Mouse (Mus musculus): ENCODE measurements around the gene Gsk3a. TPM values are rescaled to one million over a fixed set of nuclear protein-coding genes. Genes with fewer than 3 reads are reported as not detected.

The Gsk3a gene
- polyA plus RNA-seq, 1 experiment: 87.3 TPM

GRCm38 (mm10) chr7:25178317-25178716, 59.3 kb downstream of the Gsk3a start:
- no peak for TF ChIP-seq USF1 (IDR thresholded peaks at IDR 0.05; ENCODE audit: low read depth)
- no peak for TF ChIP-seq MYOG (IDR thresholded peaks at IDR 0.05; ENCODE audit: control insufficient read depth, extremely low read depth, insufficient read length)
- TF ChIP-seq MAX (IDR thresholded peaks at IDR 0.05): no peak
- no peak for TF ChIP-seq CEBPB (IDR thresholded peaks at IDR 0.05; ENCODE audit: low read depth)
- TF ChIP-seq FOSL1 (IDR thresholded peaks at IDR 0.05; ENCODE audit: insufficient read depth, low read length, poor library complexity, severe bottlenecking): no peak
- TF ChIP-seq MYOD1 (IDR thresholded peaks at IDR 0.05; ENCODE audit: control insufficient read depth, insufficient read length, low read depth): no peak
- TF ChIP-seq CTCF (IDR thresholded peaks at IDR 0.05; ENCODE audit: control insufficient read depth, insufficient read depth, insufficient read length): no peak
- Histone ChIP-seq H3K79me2 (ENCODE audit: control insufficient read depth, insufficient read depth) (no peaks in the 10 kb centered on the region), H3K79me3 (ENCODE audit: low read depth) (no peaks in the 10 kb centered on the region), H3K27me3 (ENCODE audit: control insufficient read depth, insufficient read depth, insufficient read length) (peaks cover 78% of the 10 kb centered on the region), H3K4me3 (ENCODE audit: insufficient read depth, poor library complexity, severe bottlenecking) (no peak overlapping the region), H3ac (ENCODE audit: control insufficient read depth, insufficient read length, low read depth) (no peak overlapping the region), H3K36me3 (ENCODE audit: control insufficient read depth, insufficient read depth) (no peaks in the 10 kb centered on the region)

Small RNAs within 50 kb of the gene (microRNA-seq; reads per million reads assigned to microRNA genes)
- gene Mir7048 (ENCODE audit: borderline microRNAs expressed): not detected

Other genes starting within 250 kb of the Gsk3a start
- gene Atp1a3, start 231.9 kb downstream of the Gsk3a start, polyA plus RNA-seq (2012; fragmentation: generic; extraction: Trizol): 0.22 TPM
- gene Grik5, start 165.5 kb downstream of the Gsk3a start, polyA plus RNA-seq (2012; fragmentation: generic; extraction: Trizol): 9.8 TPM
- 15.5 TPM for gene Zfp574, start 165.3 kb downstream of the Gsk3a start, polyA plus RNA-seq (2012; fragmentation: generic; extraction: Trizol)
- gene Pou2f2, start 58.1 kb downstream of the Gsk3a start, polyA plus RNA-seq (2012; fragmentation: generic; extraction: Trizol): 0.02 TPM
- 5.3 TPM for gene Dedd2, start 17.2 kb downstream of the Gsk3a start, polyA plus RNA-seq (2012; fragmentation: generic; extraction: Trizol)
- 5.4 TPM for gene Zfp526, start 16.4 kb downstream of the Gsk3a start, polyA plus RNA-seq (2012; fragmentation: generic; extraction: Trizol)
- 61.8 TPM for gene Erf, start 12.9 kb upstream of the Gsk3a start, polyA plus RNA-seq (2012; fragmentation: generic; extraction: Trizol)
- gene Cic, start 29.9 kb upstream of the Gsk3a start, polyA plus RNA-seq (2012; fragmentation: generic; extraction: Trizol): 79.5 TPM
- 90.8 TPM for gene Pafah1b3, start 60.1 kb upstream of the Gsk3a start, polyA plus RNA-seq (2012; fragmentation: generic; extraction: Trizol)
- gene Prr19, start 63.6 kb upstream of the Gsk3a start, polyA plus RNA-seq (2012; fragmentation: generic; extraction: Trizol): not detected
- 0.13 TPM for gene Tmem145, start 68.3 kb upstream of the Gsk3a start, polyA plus RNA-seq (2012; fragmentation: generic; extraction: Trizol)
- 31.9 TPM for gene Megf8, start 79.3 kb upstream of the Gsk3a start, polyA plus RNA-seq (2012; fragmentation: generic; extraction: Trizol)
- 0.08 TPM for gene Cnfn, start 131.9 kb upstream of the Gsk3a start, polyA plus RNA-seq (2012; fragmentation: generic; extraction: Trizol)
- gene Lipe, start 160.9 kb upstream of the Gsk3a start, polyA plus RNA-seq (2012; fragmentation: generic; extraction: Trizol): 3.0 TPM
- gene Cxcl17, start 175.0 kb upstream of the Gsk3a start, polyA plus RNA-seq (2012; fragmentation: generic; extraction: Trizol): not detected
- 0.06 TPM for gene Ceacam1, start 239.8 kb upstream of the Gsk3a start, polyA plus RNA-seq (2012; fragmentation: generic; extraction: Trizol)